Mouse (Mus musculus): Measurements from ENCODE around the gene Psenen. TPM values are rescaled to one million over a fixed set of nuclear protein-coding genes. Genes with fewer than 3 reads are reported as not detected.

Gene Psenen
- polyA plus RNA-seq, 1 experiment from 2014 or later: 139 TPM

- Histone ChIP-seq H3K36me3 (peaks cover 52% of the 10 kb centered on the region), H3K9me3 (replicated peaks) (no peaks in the 10 kb centered on the region), H3K4me1 (peaks cover 23% of the 10 kb centered on the region), H3K4me3 (peak overlapping the region; percentile 99), H3K27me3 (no peaks in the 10 kb centered on the region), H3K4me2 (replicated peaks) (peak overlapping the region; percentile 86), H3K9ac (peak overlapping the region; percentile 99), H3K27ac (no peak overlapping the region)
- no peak for ATAC-seq (ENCODE audit: low FRiP score)
- 89% methylated on average over 28 of the region's 28 CpGs for WGBS
Observed at GRCm38 (mm10) chr7:30586455-30587020, 23.1 kb upstream of the Psenen start.

- ATAC-seq (ENCODE audit: low FRiP score): no peak
- WGBS: 94% methylated on average over 7 of the region's 7 CpGs
Observed at GRCm38 (mm10) chr7:30585170-30585569, 21.7 kb upstream of the Psenen start.

GRCm38 (mm10) chr7:30584339-30584738 lies 20.9 kb upstream of the Psenen start:
- no peak for ATAC-seq (ENCODE audit: low FRiP score)
- H3K4me1 ChIP-seq: peaks cover 16% of the 10 kb centered on the region
- H3K27ac ChIP-seq: no peak overlapping the region
- H3K9me3 ChIP-seq (replicated peaks): no peaks in the 10 kb centered on the region
- no peaks in the 10 kb centered on the region for H3K27me3 ChIP-seq
- no peak overlapping the region for H3K4me3 ChIP-seq
- H3K9ac ChIP-seq: no peak overlapping the region
- 94% methylated on average over 10 of the region's 10 CpGs for WGBS
- no peak overlapping the region for H3K4me2 ChIP-seq (replicated peaks)
- H3K36me3 ChIP-seq: peaks cover 72% of the 10 kb centered on the region

More at GRCm38 (mm10) chr7:30585170-30585569, 21.7 kb upstream of the Psenen start:
- no peak overlapping the region for H3K4me3 ChIP-seq
- H3K27ac ChIP-seq: no peak overlapping the region
- H3K9ac ChIP-seq: no peak overlapping the region
- no peak overlapping the region for H3K4me2 ChIP-seq (replicated peaks)
- no peaks in the 10 kb centered on the region for H3K27me3 ChIP-seq
- no peaks in the 10 kb centered on the region for H3K9me3 ChIP-seq (replicated peaks)
- peaks cover 64% of the 10 kb centered on the region for H3K36me3 ChIP-seq
- peaks cover 23% of the 10 kb centered on the region for H3K4me1 ChIP-seq

- no peak overlapping the region for H3K9ac ChIP-seq
- WGBS: 96% methylated on average over 16 of the region's 16 CpGs
- H3K27me3 ChIP-seq: no peaks in the 10 kb centered on the region
- ATAC-seq (ENCODE audit: low FRiP score): no peak
- no peaks in the 10 kb centered on the region for H3K9me3 ChIP-seq (replicated peaks)
- no peak overlapping the region for H3K4me3 ChIP-seq
- H3K4me2 ChIP-seq (replicated peaks): no peak overlapping the region
- no peak overlapping the region for H3K27ac ChIP-seq
- peaks cover 3% of the 10 kb centered on the region for H3K4me1 ChIP-seq
- H3K36me3 ChIP-seq: peaks cover 97% of the 10 kb centered on the region
Observed at GRCm38 (mm10) chr7:30581547-30581946, 18.1 kb upstream of the Psenen start.

- Histone ChIP-seq H3K4me3 (no peak overlapping the region), H3K27me3 (no peaks in the 10 kb centered on the region), H3K4me2 (replicated peaks) (no peak overlapping the region), H3K27ac (no peak overlapping the region), H3K9ac (no peak overlapping the region), H3K4me1 (no peaks in the 10 kb centered on the region), H3K36me3 (peaks cover 98% of the 10 kb centered on the region), H3K9me3 (replicated peaks) (no peaks in the 10 kb centered on the region)
- no peak for ATAC-seq (ENCODE audit: low FRiP score)
- 92% methylated on average over 8 of the region's 8 CpGs for WGBS
Observed at GRCm38 (mm10) chr7:30579950-30580349, 16.5 kb upstream of the Psenen start.

- no peak for ATAC-seq (ENCODE audit: low FRiP score)
- Histone ChIP-seq H3K36me3 (peaks cover 97% of the 10 kb centered on the region), H3K4me2 (replicated peaks) (no peak overlapping the region), H3K27ac (no peak overlapping the region), H3K4me3 (no peak overlapping the region), H3K9ac (no peak overlapping the region), H3K9me3 (replicated peaks) (no peaks in the 10 kb centered on the region), H3K27me3 (no peaks in the 10 kb centered on the region), H3K4me1 (no peaks in the 10 kb centered on the region)
- WGBS: 83% methylated on average over 2 of the region's 2 CpGs
Observed at GRCm38 (mm10) chr7:30572969-30573368, 9.5 kb upstream of the Psenen start.

GRCm38 (mm10) chr7:30572389-30572788 lies 9.0 kb upstream of the Psenen start:
- 92% methylated on average over 5 of the region's 5 CpGs for WGBS
- H3K4me2 ChIP-seq (replicated peaks): no peak overlapping the region
- H3K4me3 ChIP-seq: no peak overlapping the region
- no peaks in the 10 kb centered on the region for H3K9me3 ChIP-seq (replicated peaks)
- no peaks in the 10 kb centered on the region for H3K27me3 ChIP-seq
- no peaks in the 10 kb centered on the region for H3K4me1 ChIP-seq
- no peak overlapping the region for H3K9ac ChIP-seq
- peaks cover 95% of the 10 kb centered on the region for H3K36me3 ChIP-seq
- ATAC-seq (ENCODE audit: low FRiP score): no peak
- no peak overlapping the region for H3K27ac ChIP-seq

GRCm38 (mm10) chr7:30567555-30567954 lies 4.1 kb upstream of the Psenen start:
- Histone ChIP-seq H3K4me2 (replicated peaks) (no peak overlapping the region), H3K4me1 (peaks cover 7% of the 10 kb centered on the region), H3K36me3 (peaks cover 75% of the 10 kb centered on the region), H3K9ac (no peak overlapping the region), H3K27ac (no peak overlapping the region), H3K27me3 (no peaks in the 10 kb centered on the region), H3K9me3 (replicated peaks) (no peaks in the 10 kb centered on the region), H3K4me3 (no peak overlapping the region)
- no peak for ATAC-seq (ENCODE audit: low FRiP score)
- 91% methylated on average over 11 of the region's 11 CpGs for WGBS

GRCm38 (mm10) chr7:30566033-30566432 lies 2.6 kb upstream of the Psenen start:
- no peak for ATAC-seq (ENCODE audit: low FRiP score)
- peaks cover 12% of the 10 kb centered on the region for H3K4me1 ChIP-seq
- H3K27ac ChIP-seq: no peak overlapping the region
- no peaks in the 10 kb centered on the region for H3K9me3 ChIP-seq (replicated peaks)
- H3K36me3 ChIP-seq: peaks cover 62% of the 10 kb centered on the region
- no peak overlapping the region for H3K4me2 ChIP-seq (replicated peaks)
- no peaks in the 10 kb centered on the region for H3K27me3 ChIP-seq
- WGBS: 82% methylated on average over 9 of the region's 9 CpGs
- H3K4me3 ChIP-seq: no peak overlapping the region
- H3K9ac ChIP-seq: no peak overlapping the region

GRCm38 (mm10) chr7:30564970-30565571 lies 1.6 kb upstream of the Psenen start, which contains the start of gene Igflr1:
Igflr1 (plus strand) TSS chr7:30565427.
- 95% methylated on average over 12 of the region's 12 CpGs for WGBS

GRCm38 (mm10) chr7:30563906-30564280 lies 466 bp upstream of the Psenen start:
- Histone ChIP-seq H3K4me3 (peak overlapping the region; percentile 76), H3K27me3 (no peaks in the 10 kb centered on the region), H3K27ac (peak overlapping the region; percentile 94), H3K9ac (peak overlapping the region; percentile 85), H3K36me3 (peaks cover 41% of the 10 kb centered on the region), H3K9me3 (replicated peaks) (no peaks in the 10 kb centered on the region), H3K4me2 (replicated peaks) (peak overlapping the region; percentile 61), H3K4me1 (peaks cover 14% of the 10 kb centered on the region)
- WGBS: 27% methylated on average over 6 of the region's 6 CpGs
- ATAC-seq (ENCODE audit: low FRiP score): no peak

More at GRCm38 (mm10) chr7:30564970-30565571, 1.6 kb upstream of the Psenen start, which contains the start of gene Igflr1:
- Histone ChIP-seq H3K4me2 (replicated peaks) (no peak within 1 kb of the TSS), H3K9me3 (replicated peaks) (no peaks in the 10 kb centered on the region), H3K9ac (peak within 1 kb of the TSS; percentile 85; the same call in 1 of the 2 replicates), H3K36me3 (peaks cover 53% of the 10 kb centered on the region), H3K27ac (no peak within 1 kb of the TSS), H3K27me3 (no peaks in the 10 kb centered on the region), H3K4me3 (0 out of 2 replicates have a peak within 1 kb of the TSS, but pooled peaks have one; percentile 76), H3K4me1 (peaks cover 12% of the 10 kb centered on the region)
- ATAC-seq (ENCODE audit: low FRiP score): no peak

- 0 out of 2 replicates have a peak, but pooled peaks have one; percentile 14 for ATAC-seq (ENCODE audit: low FRiP score)
- WGBS: 3% methylated on average over 27 of the region's 27 CpGs
Observed at GRCm38 (mm10) chr7:30562526-30563116, 806 bp downstream of the Psenen start.

More at GRCm38 (mm10) chr7:30562526-30563116, 806 bp downstream of the Psenen start:
- Histone ChIP-seq H3K9ac (peak overlapping the region; percentile 67), H3K9me3 (replicated peaks) (no peaks in the 10 kb centered on the region), H3K4me3 (peak overlapping the region; percentile 76), H3K36me3 (peaks cover 33% of the 10 kb centered on the region), H3K4me2 (replicated peaks) (peak overlapping the region; percentile 82), H3K27me3 (no peaks in the 10 kb centered on the region), H3K27ac (peak overlapping the region; percentile 66), H3K4me1 (peaks cover 25% of the 10 kb centered on the region)

Data from hindbrain, embryonic 12.5 days (tissue).